11 mouse cellular contexts compared by ENCODE assay signal in genomic region chr3:98227763-98228162, GRCm38 (mm10). TPM values are rescaled to one million over a fixed set of nuclear protein-coding genes. Genes with fewer than 3 reads are reported as not detected.
"Had no signal": no experiment of that assay in that cellular context is flagged by ENCODE, and none has a peak within 500 bp of the region (broad histone marks: within the 10 kb centered on the region; RNA-seq: fewer than 3 reads in every experiment).

No protein-coding gene starts in this region.

- H3K27me3 ChIP-seq: liver, embryonic 15.5 days; lung, embryonic 15.5 days; neural tube, embryonic 15.5 days had no signal

- H3K9me3 ChIP-seq: kidney, embryonic 15.5 days; limb, embryonic 10.5 days; liver, embryonic 15.5 days; lung, embryonic 15.5 days; neural tube, embryonic 15.5 days had no signal

- H3K9ac ChIP-seq: kidney, embryonic 15.5 days; liver, embryonic 15.5 days; lung, embryonic 15.5 days; neural tube, embryonic 15.5 days had no signal

- H3K36me3 ChIP-seq: kidney, embryonic 15.5 days; limb, embryonic 10.5 days; liver, embryonic 15.5 days; lung, embryonic 15.5 days; neural tube, embryonic 15.5 days had no signal

- H3K27ac ChIP-seq: kidney, embryonic 15.5 days; left cerebral cortex, adult 2 months; limb, embryonic 10.5 days; liver, embryonic 15.5 days; lung, embryonic 15.5 days; neural tube, embryonic 15.5 days had no signal

- H3K4me3 ChIP-seq: kidney, embryonic 15.5 days; left cerebral cortex, adult 2 months; limb, embryonic 10.5 days; liver, embryonic 15.5 days; lung, embryonic 15.5 days; neural tube, embryonic 15.5 days had no signal

- H3K4me2 ChIP-seq: kidney, embryonic 15.5 days; liver, embryonic 11.5 days; liver, embryonic 15.5 days; lung, embryonic 15.5 days had no signal

RNA-seq across cellular contexts. Expression of gene Reg4, which starts 5.8 kb away (rescaled TPM):
- polyA plus RNA-seq: kidney, adult 2 months; limb, embryonic 10.5 days; limb, embryonic 14.5 days; liver, embryonic 15.5 days; lung, embryonic 15.5 days; midbrain, postnatal 0 days; neural tube, embryonic 11.5 days; neural tube, embryonic 15.5 days had no signal
